Mouse (Mus musculus) hindbrain, embryonic 10.5 days (tissue): Measurements from ENCODE around the gene Adam12. TPM values are rescaled to one million over a fixed set of nuclear protein-coding genes. Genes with fewer than 3 reads are reported as not detected.

Experiments
- DNase-seq: peaks from one replicate; pipeline ENCODE4 v3.0.0-alpha.2; 2017; ENCODE audit warnings: low spot score
- H3K27ac ChIP-seq: fragments of 300-500 bp; sonication (generic); 2 replicates; pipeline ENCODE4 v1.5.1; 2016; ENCODE audit warnings: mild to moderate bottlenecking, moderate library complexity
- H3K27me3 ChIP-seq: fragments of 300-500 bp; sonication (generic); 2 replicates; pipeline ENCODE4 v1.6.1; 2016; ENCODE audit warnings: mild to moderate bottlenecking; ENCODE audit not compliant: poor library complexity, insufficient read depth, severe bottlenecking
- H3K36me3 ChIP-seq: fragments of 300-500 bp; sonication (generic); 2 replicates; pipeline ENCODE4 v1.6.1; 2016; ENCODE audit warnings: mild to moderate bottlenecking, moderate library complexity
- H3K4me1 ChIP-seq: fragments of 300-500 bp; sonication (generic); replicated peaks from 2 replicates; pipeline ENCODE4 v1.6.1; 2016; ENCODE audit warnings: mild to moderate bottlenecking
- H3K4me3 ChIP-seq: fragments of 300-500 bp; sonication (generic); 2 replicates; pipeline ENCODE4 v1.5.1; 2016; ENCODE audit warnings: mild to moderate bottlenecking, moderate library complexity
- H3K9me3 ChIP-seq: fragments of 300-500 bp; sonication (generic); 2 replicates; pipeline ENCODE4 v1.6.1; 2016; ENCODE audit warnings: mild to moderate bottlenecking, moderate library complexity
- whole genome bisulfite sequencing: fragments of 180-500 bp; shearing (Covaris S2); methylation state at CpG from one replicate; pipeline ENCODE4 v1.1.7; 2016; 5-methylcytosine and 5-hydroxymethylcytosine counted together
- polyA plus RNA-seq: library from polyadenylated mRNA; unstranded; fragments of >200 nt; fragmentation: Nextera tagmentation; extraction: Ambion mirVana; gene quantifications from 2 replicates; pipeline ENCODE4 v1.2.1, GENCODE M21; 2016

Adam12 gene
- polyA plus RNA-seq, 1 experiment from 2014 or later = 2.0 TPM

GRCm38 (mm10) chr7:133946757-133947345, 285.1 kb downstream of the Adam12 start:
- WGBS = 72% methylated on average over 2 of the region's 2 CpGs

DNA sequence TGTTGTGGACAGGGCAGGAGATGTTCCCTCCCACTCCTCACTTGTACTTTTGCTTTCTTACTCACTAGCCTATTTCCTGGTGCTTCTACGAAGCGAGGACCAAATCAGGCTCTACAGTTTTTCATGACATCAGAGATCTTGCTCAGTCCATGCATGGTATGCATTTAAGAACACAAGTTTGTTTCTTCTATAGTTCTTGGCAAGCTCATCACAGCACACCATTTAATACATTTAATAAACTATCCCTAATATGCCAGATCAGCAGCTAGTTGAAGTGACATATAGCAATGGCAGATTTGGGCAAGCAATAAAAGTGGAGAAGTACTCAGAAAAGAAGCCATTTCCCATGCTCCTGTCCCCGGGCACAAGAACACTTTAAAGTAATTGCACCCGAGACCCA, 285.8 kb downstream of the Adam12 start:
- H3K9me3 ChIP-seq = no peaks in the 10 kb centered on the region
- no peak for DNase-seq
- H3K36me3 ChIP-seq = no peaks in the 10 kb centered on the region
- H3K4me1 ChIP-seq = no peaks in the 10 kb centered on the region
- 83% methylated on average over 4 of the region's 4 CpGs for WGBS
- H3K27ac ChIP-seq = no peak overlapping the region
- H3K27me3 ChIP-seq = no peaks in the 10 kb centered on the region
- no peak overlapping the region for H3K4me3 ChIP-seq

More at GRCm38 (mm10) chr7:133946757-133947345, 285.1 kb downstream of the Adam12 start:
- no peaks in the 10 kb centered on the region for H3K4me1 ChIP-seq
- no peaks in the 10 kb centered on the region for H3K9me3 ChIP-seq
- no peak overlapping the region for H3K27ac ChIP-seq
- H3K4me3 ChIP-seq = no peak overlapping the region
- no peaks in the 10 kb centered on the region for H3K36me3 ChIP-seq
- no peaks in the 10 kb centered on the region for H3K27me3 ChIP-seq
- no peak for DNase-seq

- H3K27ac ChIP-seq = no peak overlapping the region
- DNase-seq = no peak
- WGBS = 80% methylated on average over 4 of the region's 4 CpGs
These were observed 291.5 kb downstream of the Adam12 start for GRCm38 (mm10) chr7:133940405-133940804.

GRCm38 (mm10) chr7:133937473-133937872, 294.5 kb downstream of the Adam12 start:
- 87% methylated on average over 3 of the region's 3 CpGs for WGBS
- no peak overlapping the region for H3K4me3 ChIP-seq
- H3K36me3 ChIP-seq = no peaks in the 10 kb centered on the region
- no peaks in the 10 kb centered on the region for H3K27me3 ChIP-seq
- H3K9me3 ChIP-seq = no peaks in the 10 kb centered on the region
- peaks cover 11% of the 10 kb centered on the region for H3K4me1 ChIP-seq
- no peak for DNase-seq
- H3K27ac ChIP-seq = peak overlapping the region; percentile 35; the same call in 1 of the 2 replicates

More at GRCm38 (mm10) chr7:133940405-133940804, 291.5 kb downstream of the Adam12 start:
- Histone ChIP-seq H3K4me1 (peaks cover 11% of the 10 kb centered on the region), H3K4me3 (no peak overlapping the region), H3K9me3 (no peaks in the 10 kb centered on the region), H3K36me3 (no peaks in the 10 kb centered on the region), H3K27me3 (no peaks in the 10 kb centered on the region)

DNA sequence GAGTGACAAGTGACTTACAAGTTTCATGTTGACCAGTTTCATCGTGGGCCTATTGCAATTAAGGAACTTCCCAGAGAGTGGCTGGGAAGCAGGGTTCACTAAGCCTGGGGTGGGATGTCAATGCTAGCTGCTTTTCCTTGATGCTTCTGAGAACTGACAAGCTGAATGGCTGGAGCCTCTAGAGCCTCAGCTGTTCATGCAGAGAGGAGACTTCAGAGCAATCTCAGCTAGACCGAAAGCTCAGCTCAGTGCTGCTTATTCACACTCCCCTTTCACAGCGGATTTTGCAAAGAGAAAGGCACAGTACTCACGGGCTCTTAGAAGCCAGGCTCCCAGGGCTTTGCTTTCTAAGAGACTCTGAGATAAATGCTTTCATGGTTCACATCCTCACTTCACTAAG, 295.6 kb downstream of the Adam12 start:
- WGBS = 25% methylated on average over 4 of the region's 4 CpGs
- Histone ChIP-seq H3K9me3 (no peaks in the 10 kb centered on the region), H3K4me3 (no peak overlapping the region), H3K27ac (no peak overlapping the region), H3K27me3 (no peaks in the 10 kb centered on the region), H3K36me3 (no peaks in the 10 kb centered on the region), H3K4me1 (peaks cover 11% of the 10 kb centered on the region)
- no peak for DNase-seq

- H3K36me3 ChIP-seq = no peaks in the 10 kb centered on the region
- H3K4me1 ChIP-seq = peaks cover 13% of the 10 kb centered on the region
- H3K27me3 ChIP-seq = no peaks in the 10 kb centered on the region
- H3K4me3 ChIP-seq = no peak overlapping the region
- WGBS = 84% methylated on average over 6 of the region's 6 CpGs
- H3K9me3 ChIP-seq = no peaks in the 10 kb centered on the region
- no peak overlapping the region for H3K27ac ChIP-seq
- DNase-seq = no peak
These were observed 298.6 kb downstream of the Adam12 start for GRCm38 (mm10) chr7:133933378-133933777.

GRCm38 (mm10) chr7:133931481-133931880, 300.5 kb downstream of the Adam12 start:
- H3K27me3 ChIP-seq = no peaks in the 10 kb centered on the region
- no peak overlapping the region for H3K27ac ChIP-seq
- peaks cover 12% of the 10 kb centered on the region for H3K4me1 ChIP-seq
- DNase-seq = no peak
- H3K36me3 ChIP-seq = no peaks in the 10 kb centered on the region
- no peak overlapping the region for H3K4me3 ChIP-seq
- no peaks in the 10 kb centered on the region for H3K9me3 ChIP-seq
- WGBS = 95% methylated on average over 11 of the region's 11 CpGs

- 89% methylated on average over 3 of the region's 3 CpGs for WGBS
- Histone ChIP-seq H3K4me3 (no peak overlapping the region), H3K27ac (no peak overlapping the region), H3K9me3 (no peaks in the 10 kb centered on the region), H3K4me1 (peaks cover 5% of the 10 kb centered on the region; the same call in 1 of the 2 replicates), H3K36me3 (no peaks in the 10 kb centered on the region), H3K27me3 (no peaks in the 10 kb centered on the region)
- DNase-seq = no peak
These were observed 303.0 kb downstream of the Adam12 start for GRCm38 (mm10) chr7:133928981-133929380.

DNA sequence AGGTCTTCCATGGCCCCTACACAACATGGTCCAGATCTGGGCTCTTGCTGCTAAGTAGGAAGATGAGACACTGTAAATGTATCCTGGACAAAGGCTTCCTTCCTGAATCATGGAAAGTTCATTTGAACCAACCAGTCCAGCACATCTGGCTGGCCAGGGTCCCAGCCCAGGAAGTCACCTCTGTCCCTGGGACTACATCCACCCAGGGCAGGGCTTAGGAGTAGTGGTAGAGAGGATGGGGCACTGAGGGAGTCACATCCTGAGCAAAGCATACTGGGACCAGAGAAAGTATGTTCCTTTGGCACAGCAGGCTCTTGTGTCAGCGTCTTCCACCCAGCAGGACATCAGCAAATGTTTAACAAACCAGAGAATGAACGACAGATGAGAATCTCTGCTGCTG, 306.2 kb downstream of the Adam12 start:
- Histone ChIP-seq H3K36me3 (no peaks in the 10 kb centered on the region), H3K27ac (no peak overlapping the region), H3K27me3 (no peaks in the 10 kb centered on the region), H3K4me1 (peaks cover 5% of the 10 kb centered on the region; the same call in 1 of the 2 replicates), H3K9me3 (no peaks in the 10 kb centered on the region), H3K4me3 (no peak overlapping the region)
- WGBS = 52% methylated on average over 2 of the region's 2 CpGs
- no peak for DNase-seq

- Histone ChIP-seq H3K27ac (no peak overlapping the region), H3K4me1 (peaks cover 14% of the 10 kb centered on the region), H3K9me3 (no peaks in the 10 kb centered on the region), H3K4me3 (no peak overlapping the region), H3K36me3 (no peaks in the 10 kb centered on the region), H3K27me3 (no peaks in the 10 kb centered on the region)
- WGBS = 86% methylated on average over 6 of the region's 6 CpGs
- no peak for DNase-seq
These were observed 308.0 kb downstream of the Adam12 start for GRCm38 (mm10) chr7:133923994-133924393.

DNA sequence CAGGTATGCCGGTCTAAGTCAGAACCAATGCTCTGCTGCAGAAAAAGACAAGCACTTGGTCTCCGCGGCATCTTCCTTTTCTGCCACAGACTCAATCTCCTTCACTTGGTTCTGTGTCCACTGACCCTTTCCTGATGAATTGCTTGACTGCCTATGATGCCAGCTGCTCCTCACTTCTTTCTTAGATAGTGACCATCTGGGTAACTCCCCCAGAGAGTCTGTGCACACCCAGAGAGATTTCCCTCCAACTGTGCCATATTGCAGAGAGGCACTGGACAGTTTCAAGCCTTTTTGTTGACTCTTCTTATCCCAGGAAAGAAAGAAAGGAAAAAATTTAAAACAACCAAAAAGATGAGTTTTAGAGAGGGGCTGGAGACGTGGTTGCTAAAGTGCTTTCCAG, 310.7 kb downstream of the Adam12 start:
- Histone ChIP-seq H3K36me3 (no peaks in the 10 kb centered on the region), H3K27ac (no peak overlapping the region), H3K27me3 (no peaks in the 10 kb centered on the region), H3K4me1 (peaks cover 15% of the 10 kb centered on the region), H3K9me3 (no peaks in the 10 kb centered on the region), H3K4me3 (no peak overlapping the region)
- 91% methylated on average over 4 of the region's 4 CpGs for WGBS
- DNase-seq = no peak

GRCm38 (mm10) chr7:133920724-133921123, 311.2 kb downstream of the Adam12 start:
- Histone ChIP-seq H3K27me3 (no peaks in the 10 kb centered on the region), H3K4me1 (peaks cover 15% of the 10 kb centered on the region), H3K27ac (no peak overlapping the region), H3K9me3 (no peaks in the 10 kb centered on the region), H3K4me3 (no peak overlapping the region), H3K36me3 (no peaks in the 10 kb centered on the region)
- WGBS = 83% methylated on average over 7 of the region's 7 CpGs
- DNase-seq = no peak

GRCm38 (mm10) chr7:133919918-133920317, 312.0 kb downstream of the Adam12 start:
- no peaks in the 10 kb centered on the region for H3K9me3 ChIP-seq
- DNase-seq = no peak
- H3K36me3 ChIP-seq = no peaks in the 10 kb centered on the region
- peaks cover 15% of the 10 kb centered on the region for H3K4me1 ChIP-seq
- H3K27me3 ChIP-seq = no peaks in the 10 kb centered on the region
- no peak overlapping the region for H3K27ac ChIP-seq
- WGBS = 92% methylated on average over 5 of the region's 5 CpGs
- H3K4me3 ChIP-seq = no peak overlapping the region

- no peak for DNase-seq
- no peaks in the 10 kb centered on the region for H3K9me3 ChIP-seq
- no peaks in the 10 kb centered on the region for H3K36me3 ChIP-seq
- H3K4me3 ChIP-seq = no peak overlapping the region
- H3K4me1 ChIP-seq = peaks cover 15% of the 10 kb centered on the region
- 62% methylated on average over 5 of the region's 5 CpGs for WGBS
- H3K27me3 ChIP-seq = no peaks in the 10 kb centered on the region
- H3K27ac ChIP-seq = no peak overlapping the region
These were observed 312.6 kb downstream of the Adam12 start for GRCm38 (mm10) chr7:133919306-133919705.
